Mouse (Mus musculus) G1E (cell line): ENCODE data around the gene Dusp14.

ENCODE experiments used
- CTCF ChIP-seq: IDR thresholded peaks from 2 replicates; pipeline ENCODE4 v1.5.1; 2012; ENCODE audit warnings: low read depth, low read length, inconsistent platforms, mixed read lengths
- GATA1 ChIP-seq: IDR thresholded peaks from 2 replicates; pipeline ENCODE4 v1.6.1; 2012; ENCODE audit warnings: borderline replicate concordance, low read length, inconsistent platforms, mixed read lengths
- GATA2 ChIP-seq: IDR thresholded peaks from 2 replicates; pipeline ENCODE4 v1.6.1; 2012; ENCODE audit warnings: low read depth, low read length, inconsistent platforms, borderline replicate concordance
- POLR2AphosphoS5 ChIP-seq: IDR thresholded peaks from 2 replicates; pipeline ENCODE4 v1.6.1; 2012; ENCODE audit warnings: low read depth, low read length, inconsistent platforms; ENCODE audit not compliant: insufficient replicate concordance
- TAL1 ChIP-seq: conservative IDR thresholded peaks from 2 replicates; pipeline ENCODE4 v1.6.1; 2012; ENCODE audit warnings: low read depth, low read length, inconsistent platforms, mixed read lengths

DNA sequence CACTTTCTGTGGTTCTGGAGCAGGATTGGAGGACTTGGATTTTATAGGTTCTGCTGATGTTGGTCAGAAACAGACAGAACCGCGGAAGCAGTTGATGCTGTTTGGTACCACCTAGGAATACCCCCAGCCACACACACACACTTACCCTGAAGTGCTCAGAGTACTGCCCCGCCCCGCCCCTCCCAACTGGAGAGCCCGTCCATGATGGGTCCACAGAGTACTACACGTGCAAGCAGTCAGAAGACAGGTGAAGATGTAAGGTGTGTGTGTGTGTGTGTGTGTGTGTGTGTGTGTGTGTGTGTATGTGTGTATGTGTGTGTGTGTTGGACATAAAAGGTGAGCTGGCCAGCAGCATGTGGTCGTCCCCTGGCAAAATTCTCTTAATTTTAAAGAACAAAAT is 16.0 kb downstream of the Dusp14 start:
- TF ChIP-seq GATA1 (no peak), CTCF (no peak), GATA2 (no peak), TAL1 (no peak), POLR2AphosphoS5 (no peak)
